Mouse (Mus musculus) layer of hippocampus, adult 9-10 months (tissue): ENCODE measurements around the gene St6galnac5.

Experiments used
- DNase-seq: peaks from one replicate; pipeline ENCODE4 v3.0.0; 2022; ENCODE audit warnings: low spot score

The St6galnac5 gene

GRCm38 (mm10) chr3:152950299-152950698, 31.7 kb downstream of the St6galnac5 start:
- DNase-seq: no peak

DNA sequence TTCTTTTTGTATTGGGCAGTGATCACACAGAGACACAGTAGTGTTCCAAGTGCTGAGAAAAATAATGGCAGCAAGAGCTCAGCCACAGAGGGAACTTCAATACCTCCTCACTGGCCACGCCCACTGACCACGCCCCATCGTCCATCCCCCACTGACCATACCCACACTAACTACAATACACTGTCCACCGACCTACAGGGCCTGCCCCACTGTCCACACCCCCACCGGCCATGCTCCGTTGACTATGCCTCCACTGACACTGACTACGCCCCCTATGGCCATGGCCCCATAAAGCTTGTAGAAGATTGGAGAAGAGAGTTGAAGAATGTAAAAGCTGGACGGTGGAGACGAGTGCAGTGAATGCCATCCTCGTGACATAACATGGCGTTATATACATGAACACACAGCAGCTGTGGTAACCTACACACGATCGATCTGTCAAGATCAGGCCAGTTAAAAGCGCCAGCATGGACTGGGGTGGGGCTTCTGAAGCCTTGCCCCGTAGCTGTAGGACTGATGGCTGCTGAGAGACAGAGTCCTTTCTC, 32.7 kb downstream of the St6galnac5 start:
- no peak for DNase-seq

GRCm38 (mm10) chr3:152948556-152948955, 33.5 kb downstream of the St6galnac5 start:
- DNase-seq: no peak

GRCm38 (mm10) chr3:152947031-152947640, 34.9 kb downstream of the St6galnac5 start:
- DNase-seq: no peak

DNA sequence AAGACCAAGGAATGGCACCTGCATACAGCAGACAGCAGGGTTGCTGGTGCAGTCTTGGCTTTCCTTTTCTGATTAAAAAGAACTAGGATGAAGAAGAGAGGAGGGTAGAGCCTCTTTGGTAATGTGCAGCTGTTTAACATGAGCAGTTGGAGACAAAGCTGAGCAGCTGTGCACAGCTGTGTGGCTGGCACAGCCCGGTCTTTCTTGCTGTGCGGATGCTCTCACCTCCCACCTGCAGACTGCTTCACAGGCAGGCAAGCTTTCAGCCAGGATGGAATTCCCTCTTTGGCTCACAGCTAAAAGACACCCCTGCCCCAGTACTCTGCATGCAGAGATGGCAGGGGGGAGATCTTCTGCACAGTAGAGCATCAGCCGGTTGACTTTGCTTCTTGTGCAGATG, 37.3 kb downstream of the St6galnac5 start:
- DNase-seq: no peak

- no peak for DNase-seq
Measured at GRCm38 (mm10) chr3:152942985-152943384, 39.1 kb downstream of the St6galnac5 start.

DNA sequence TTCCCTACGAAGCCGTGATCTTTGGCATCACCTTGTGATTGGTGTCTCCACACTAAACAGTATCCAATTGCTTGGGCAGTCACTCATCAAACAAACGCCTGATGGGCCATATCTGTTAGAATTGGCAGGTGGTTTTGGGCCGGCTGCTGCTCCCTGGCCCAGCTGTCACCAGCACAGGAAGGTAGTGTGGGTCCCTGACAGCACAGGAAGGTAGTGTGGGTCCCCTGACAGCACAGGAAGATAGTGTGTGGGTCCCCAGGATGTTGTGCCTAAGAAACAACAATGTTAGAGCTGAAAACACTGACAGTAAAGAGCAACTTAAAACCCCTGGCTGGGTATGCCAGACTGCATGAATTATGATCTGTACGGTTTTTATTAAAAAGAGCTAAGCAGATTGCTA, 40.4 kb downstream of the St6galnac5 start:
- DNase-seq: no peak

- DNase-seq: no peak
Measured at GRCm38 (mm10) chr3:152936313-152936712, 45.7 kb downstream of the St6galnac5 start.

DNA sequence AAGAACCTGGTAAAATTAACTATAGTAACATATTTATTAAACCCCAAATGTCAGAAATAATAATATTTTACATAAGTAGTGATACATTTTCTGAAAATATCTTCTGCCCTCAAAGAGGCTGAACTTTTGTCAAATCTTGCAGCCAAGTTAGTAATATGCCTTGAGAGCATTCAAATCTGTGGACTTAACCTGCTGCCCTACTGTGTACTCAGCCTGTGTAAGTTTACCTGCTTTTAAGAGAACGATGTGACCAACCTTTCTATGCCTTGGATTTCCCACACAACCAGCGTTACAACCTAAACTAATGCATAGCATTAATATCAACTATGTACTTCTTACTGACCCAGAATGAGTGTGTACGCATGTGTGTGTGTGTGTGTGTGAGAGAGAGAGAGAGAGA, 48.3 kb downstream of the St6galnac5 start:
- DNase-seq: no peak

DNA sequence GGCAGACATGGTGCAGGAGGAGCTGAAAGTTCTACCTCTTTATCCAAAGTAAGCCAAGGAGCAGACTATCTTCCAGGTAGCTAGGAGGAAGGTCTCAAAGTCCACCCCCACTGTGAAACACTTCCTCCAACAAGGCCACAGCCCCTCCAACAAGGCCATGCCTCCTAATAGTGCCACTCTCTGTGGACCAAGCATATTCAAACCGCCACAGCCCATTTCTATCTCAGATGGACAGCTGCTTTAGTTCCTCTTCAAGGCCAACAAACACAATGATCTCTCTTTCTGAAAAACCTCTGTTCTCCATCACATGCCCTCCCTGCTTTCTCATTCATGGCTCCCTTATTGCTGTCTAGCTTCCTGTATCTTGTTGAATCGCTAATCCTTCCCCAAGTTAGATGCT, 49.5 kb downstream of the St6galnac5 start:
- DNase-seq: no peak

DNA sequence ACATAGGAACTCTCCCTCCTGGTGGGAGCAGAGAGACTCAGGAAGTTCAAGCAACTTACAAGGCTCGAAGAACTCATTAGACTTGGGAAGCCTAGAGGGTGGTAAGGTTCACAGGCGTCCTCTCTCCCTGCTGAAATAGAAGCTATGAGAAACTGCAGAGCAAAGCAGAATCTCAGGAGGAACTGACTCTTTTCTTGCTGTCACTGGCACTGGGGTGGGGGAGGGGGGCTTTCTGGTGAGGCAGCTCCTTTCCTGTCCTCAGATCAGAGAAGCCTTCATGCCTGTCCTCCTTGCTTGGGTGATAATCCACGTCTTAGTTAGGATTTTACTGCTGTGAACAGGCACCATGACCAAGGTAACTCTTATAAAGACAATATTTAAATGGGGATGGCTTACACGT, 50.0 kb downstream of the St6galnac5 start:
- DNase-seq: no peak

DNA sequence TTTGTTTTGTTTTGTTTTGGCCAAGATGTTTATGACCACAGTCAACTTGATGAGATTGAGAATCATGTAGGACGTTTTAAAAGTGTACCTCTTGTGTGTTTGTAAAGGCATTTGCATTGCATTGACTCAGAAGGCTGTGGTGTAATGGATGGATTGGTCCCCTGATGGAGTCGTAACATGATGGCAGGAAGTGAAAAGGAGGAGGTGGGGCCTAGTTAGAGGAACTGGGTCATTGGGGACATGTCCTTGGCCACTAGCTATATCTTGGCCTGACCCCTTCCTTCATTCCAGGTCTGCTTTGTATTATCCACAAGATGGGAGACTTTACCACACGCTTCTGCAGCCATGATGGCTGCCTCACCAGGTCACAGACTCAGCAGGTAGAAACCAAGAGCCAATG, 50.7 kb downstream of the St6galnac5 start:
- no peak for DNase-seq

DNA sequence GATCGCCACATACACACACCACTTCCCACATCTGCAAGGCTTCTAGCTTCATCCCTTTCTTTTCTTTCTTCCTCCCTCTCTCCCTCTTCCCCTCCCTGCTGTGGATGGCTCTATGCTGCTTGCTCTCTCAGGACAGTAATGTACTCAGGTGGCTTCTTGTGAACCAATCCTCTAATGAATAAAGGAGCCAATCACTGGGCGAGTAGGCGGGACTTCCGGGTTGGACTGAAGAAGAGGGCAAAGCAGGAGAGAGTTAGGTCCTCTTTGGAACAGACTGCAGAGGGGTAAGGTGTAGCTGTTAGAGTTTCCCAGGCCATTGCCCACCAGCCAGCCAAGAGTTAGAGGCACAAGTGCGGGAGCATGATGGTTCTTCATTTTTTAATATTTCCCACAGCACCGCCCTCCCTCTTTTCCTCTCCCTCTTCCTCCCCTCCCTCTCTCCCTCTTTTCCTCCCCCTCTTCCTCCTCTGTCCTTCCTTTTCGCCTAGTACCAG, 52.2 kb downstream of the St6galnac5 start:
- DNase-seq: no peak

GRCm38 (mm10) chr3:152929256-152929787, 52.7 kb downstream of the St6galnac5 start:
- no peak for DNase-seq

DNA sequence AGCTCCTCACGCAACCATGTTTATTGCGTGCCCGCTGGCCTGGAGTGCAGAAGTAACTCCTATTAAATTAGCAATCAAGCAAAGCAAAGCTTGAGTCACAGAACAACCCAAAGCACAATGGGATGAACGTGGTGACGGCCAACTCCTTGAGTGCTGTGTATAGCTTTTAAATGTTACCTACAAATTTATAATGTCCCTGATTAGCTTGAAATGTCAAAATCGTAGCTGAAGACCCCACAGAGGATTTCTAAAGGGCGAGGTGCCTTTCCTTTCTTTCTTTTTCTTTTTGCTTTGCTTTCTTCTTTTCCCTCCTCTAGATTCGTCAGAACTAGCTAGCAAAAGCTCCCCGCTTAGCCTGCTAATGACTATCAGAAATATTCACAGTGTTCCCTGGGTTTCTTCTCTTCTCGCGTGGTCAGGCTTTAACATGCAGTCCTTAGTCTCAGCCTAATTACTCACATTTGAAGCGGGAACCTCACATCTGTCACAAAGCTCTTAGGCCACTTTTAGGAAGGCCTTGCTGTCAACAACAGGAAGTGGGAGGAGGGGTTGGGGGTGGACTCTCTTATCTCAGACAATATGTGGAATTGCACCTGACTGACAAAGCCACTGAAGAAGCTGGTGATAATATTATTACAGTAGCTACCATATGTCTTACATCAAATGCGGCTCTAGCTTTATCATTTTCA, 53.6 kb downstream of the St6galnac5 start:
- no peak for DNase-seq

GRCm38 (mm10) chr3:152926166-152926565, 55.9 kb downstream of the St6galnac5 start:
- DNase-seq: no peak

DNA sequence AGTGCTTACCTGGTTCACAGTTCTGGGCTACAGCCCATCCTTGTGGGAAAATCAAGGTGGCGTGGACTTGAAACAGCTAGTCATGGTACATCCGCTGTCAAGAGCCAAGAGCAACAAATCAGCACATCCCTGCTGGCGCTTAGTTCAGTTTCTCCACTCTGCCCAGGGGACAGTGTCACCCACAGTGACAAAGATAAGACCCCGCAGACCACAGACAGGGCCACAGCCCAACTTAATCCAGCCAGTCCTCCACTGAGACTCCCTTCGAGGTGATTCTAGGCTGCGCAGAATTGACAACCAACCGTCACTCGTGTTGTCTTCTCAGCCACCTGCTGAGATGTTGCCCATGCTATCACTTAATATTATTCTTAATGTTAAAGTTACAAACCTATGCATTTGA, 56.7 kb downstream of the St6galnac5 start:
- no peak for DNase-seq

DNA sequence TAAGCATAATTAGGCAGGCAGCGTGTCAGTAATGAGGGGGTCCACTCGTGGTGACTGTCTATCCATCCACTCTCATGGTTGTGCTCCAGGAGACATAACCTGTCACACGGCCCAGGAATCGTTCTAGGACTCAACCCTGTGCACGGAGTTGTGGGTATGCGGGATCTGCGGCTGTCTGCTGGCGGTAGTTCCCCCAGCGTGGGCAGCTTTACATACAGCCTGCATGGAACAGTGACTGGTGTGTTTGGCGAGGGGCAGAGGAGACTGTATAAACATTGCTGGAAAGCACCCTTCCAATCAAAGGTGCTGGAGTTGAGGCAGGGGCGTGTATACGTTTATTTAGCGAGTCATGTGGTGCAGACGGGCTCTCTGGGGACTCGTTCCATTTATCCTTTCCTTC, 58.5 kb downstream of the St6galnac5 start:
- DNase-seq: no peak

DNA sequence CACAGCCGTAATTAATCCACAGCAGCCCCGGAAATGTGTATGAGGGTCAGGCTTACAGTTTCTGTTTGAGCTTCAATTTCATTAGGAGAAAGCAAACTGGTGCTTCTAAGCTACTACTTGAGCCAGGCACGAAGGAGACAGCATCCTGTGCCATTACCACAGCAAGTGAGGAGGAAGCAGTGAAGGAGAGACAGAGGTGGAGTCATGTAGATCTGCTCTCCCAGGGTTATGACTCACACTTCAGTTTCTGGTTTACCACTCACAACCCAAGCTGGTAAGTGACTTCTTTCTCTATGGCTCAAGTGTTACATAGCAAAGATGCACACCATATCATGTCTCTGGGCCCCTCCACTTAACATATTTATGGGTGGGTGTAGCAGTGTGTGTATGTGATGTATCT, 61.7 kb downstream of the St6galnac5 start:
- DNase-seq: no peak

DNA sequence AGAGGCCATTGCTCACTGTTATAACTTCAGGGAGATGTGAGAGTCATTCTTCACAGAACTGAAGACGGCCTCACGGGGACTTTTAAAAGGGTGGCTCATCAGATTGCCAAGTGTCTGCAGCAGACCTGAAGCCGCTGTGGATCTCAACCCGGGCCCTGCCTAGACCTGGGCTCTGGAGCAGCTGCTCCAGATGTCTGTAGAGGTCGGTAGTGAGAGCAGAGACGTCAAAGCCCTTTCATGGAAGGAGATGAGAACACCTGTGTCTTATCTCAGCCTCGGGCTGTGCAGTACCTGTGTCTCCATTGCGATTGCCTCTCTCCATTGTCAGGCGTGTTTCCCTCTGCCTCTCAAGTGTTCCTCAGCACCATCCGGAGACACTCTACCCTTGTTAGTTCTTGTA, 62.9 kb downstream of the St6galnac5 start:
- DNase-seq: no peak

- no peak for DNase-seq
Measured at GRCm38 (mm10) chr3:152917579-152917978, 64.5 kb downstream of the St6galnac5 start.

GRCm38 (mm10) chr3:152914376-152914775, 67.7 kb downstream of the St6galnac5 start:
- DNase-seq: no peak

DNA sequence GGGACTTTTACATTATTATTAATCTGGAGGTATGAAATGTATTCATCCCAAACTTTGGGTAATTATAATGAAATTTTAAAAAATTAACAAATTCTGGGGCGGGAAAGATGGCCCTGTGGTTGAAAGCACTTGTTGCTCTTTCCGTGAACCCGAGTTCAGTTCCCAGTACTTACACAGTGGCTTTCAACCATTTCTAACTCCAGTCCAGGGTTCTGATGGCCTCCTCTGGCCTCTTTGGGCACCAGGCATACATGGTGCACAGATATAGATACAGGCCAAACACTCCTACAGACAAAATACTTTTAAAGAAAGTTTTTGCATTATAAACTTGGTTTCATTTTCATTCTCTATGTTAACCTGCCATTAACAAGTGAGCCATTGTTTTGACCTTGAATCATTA, 68.4 kb downstream of the St6galnac5 start:
- DNase-seq: no peak
